Mouse (Mus musculus) midbrain, embryonic 13.5 days (tissue): ENCODE measurements at regions not wholly inside any gene's neighbourhood (a gene's known extent, or its start where the extent isn't known, plus 50 kb on each side); places are given as distances from the start of the nearest gene placed in this dataset. TPM values are rescaled to one million over a fixed set of nuclear protein-coding genes. Genes with fewer than 3 reads are reported as not detected.

Source experiments
- ATAC-seq: fragments of 200-750 bp; cut with Nextera tagmentation; 2 replicates; pipeline ENCODE4 v1.8.0; 2017; ENCODE audit warnings: mild to moderate bottlenecking, moderate TSS enrichment, moderate library complexity
- H3K27ac ChIP-seq: fragments of 300-500 bp; sonication (generic); 2 replicates; pipeline ENCODE4 v1.5.1; 2015; ENCODE audit warnings: inconsistent platforms, mild to moderate bottlenecking, moderate library complexity
- H3K27me3 ChIP-seq: fragments of 300-500 bp; sonication (generic); 2 replicates; pipeline ENCODE4 v1.6.1; 2015; ENCODE audit warnings: mild to moderate bottlenecking, inconsistent platforms
- H3K36me3 ChIP-seq: fragments of 300-500 bp; sonication (generic); 2 replicates; pipeline ENCODE4 v1.6.1; 2015; ENCODE audit warnings: mild to moderate bottlenecking, inconsistent platforms
- H3K4me1 ChIP-seq: fragments of 300-500 bp; sonication (generic); replicated peaks from 2 replicates; pipeline ENCODE4 v1.6.1; 2015; ENCODE audit warnings: inconsistent platforms
- H3K4me2 ChIP-seq: fragments of 300-500 bp; sonication (generic); replicated peaks from 2 replicates; pipeline ENCODE4 v1.6.1; 2015; ENCODE audit warnings: moderate library complexity, mild to moderate bottlenecking, inconsistent platforms
- H3K4me3 ChIP-seq: fragments of 300-500 bp; sonication (generic); replicated peaks from 2 replicates; pipeline ENCODE4 v1.5.1; 2015; ENCODE audit warnings: mild to moderate bottlenecking, inconsistent platforms
- H3K9ac ChIP-seq: fragments of 300-500 bp; sonication (generic); replicated peaks from 2 replicates; pipeline ENCODE4 v1.6.1; 2015; ENCODE audit warnings: mild to moderate bottlenecking, inconsistent platforms
- H3K9me3 ChIP-seq: fragments of 300-500 bp; sonication (generic); 2 replicates; pipeline ENCODE4 v1.6.1; 2016; ENCODE audit warnings: mild to moderate bottlenecking, inconsistent platforms
- WGBS: fragments of 180-500 bp; shearing (Covaris S2); methylation state at CpG from one replicate; pipeline ENCODE4 v1.1.7; 2015; 5-methylcytosine and 5-hydroxymethylcytosine counted together
- microRNA-seq: library from miRNA; unstranded; fragments of <30 nt; microRNA quantifications from one replicate; pipeline ENCODE4, GENCODE M21; 2016

DNA sequence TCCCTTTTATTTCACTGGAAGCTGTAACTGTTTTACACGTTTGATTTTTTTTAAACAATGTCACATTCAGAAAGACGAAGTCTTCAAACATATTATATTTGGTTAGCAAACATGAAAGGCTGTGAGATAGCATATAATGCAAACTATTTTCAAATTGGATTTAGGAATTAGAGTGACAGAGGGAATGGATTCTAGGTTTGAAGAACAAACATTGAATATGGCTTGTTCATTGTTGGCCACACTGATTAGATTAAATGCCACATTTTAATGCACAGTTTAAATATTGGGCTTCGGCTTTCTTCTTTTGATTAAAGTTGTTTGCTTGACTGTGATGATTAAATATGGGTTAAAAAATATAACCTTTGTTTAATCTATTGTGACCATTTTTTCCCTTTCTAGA, 415.1 kb upstream of the Pfkp start:
- H3K36me3 ChIP-seq: no peaks in the 10 kb centered on the region
- no peak for ATAC-seq
- H3K4me1 ChIP-seq: no peaks in the 10 kb centered on the region
- no peak overlapping the region for H3K27ac ChIP-seq
- no peak overlapping the region for H3K4me2 ChIP-seq
- H3K27me3 ChIP-seq: no peaks in the 10 kb centered on the region
- WGBS: 81% methylated on average over 3 of the region's 3 CpGs
- H3K4me3 ChIP-seq: no peak overlapping the region
- no peaks in the 10 kb centered on the region for H3K9me3 ChIP-seq
- H3K9ac ChIP-seq: no peak overlapping the region

DNA sequence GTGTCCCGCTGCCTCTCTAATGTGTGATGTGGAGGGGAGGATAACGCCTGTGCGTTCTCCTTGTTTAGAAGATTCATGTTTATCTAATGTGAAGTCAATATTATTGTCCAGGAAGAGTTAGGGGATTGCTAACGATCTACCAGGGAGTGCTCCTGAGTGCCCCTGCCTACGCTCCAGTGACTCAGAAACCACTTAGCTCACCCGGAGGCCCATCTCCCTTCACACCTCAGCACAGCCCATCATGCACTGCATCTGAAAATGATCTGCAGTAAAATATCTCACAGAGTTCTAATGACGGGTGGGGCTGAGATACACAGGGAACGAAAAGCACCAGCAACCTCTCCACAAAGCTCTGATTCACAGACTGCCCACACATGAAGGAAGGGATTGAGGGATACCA, 409.0 kb upstream of the Pfkp start:
- no peaks in the 10 kb centered on the region for H3K4me1 ChIP-seq
- no peak overlapping the region for H3K4me2 ChIP-seq
- no peak overlapping the region for H3K4me3 ChIP-seq
- no peak overlapping the region for H3K27ac ChIP-seq
- no peaks in the 10 kb centered on the region for H3K9me3 ChIP-seq
- no peak for ATAC-seq
- no peaks in the 10 kb centered on the region for H3K36me3 ChIP-seq
- 76% methylated on average over 8 of the region's 8 CpGs for WGBS
- H3K9ac ChIP-seq: no peak overlapping the region
- no peaks in the 10 kb centered on the region for H3K27me3 ChIP-seq

Small RNA genes lying in the stretch of these regions (microRNA-seq; reads per million reads assigned to microRNA genes)
- gene Gm22689: not detected
